Mouse (Mus musculus) CD8-positive naive resting alpha-beta T cell, adult 2 months (primary cell): ENCODE data around the gene Arl2bp.

Experiments
- DNase-seq, 2 experiments: peaks; one replicate each; pipeline ENCODE4 v3.0.0; 2022; ENCODE audit warnings: low read depth in 2 of 2, low spot score in 2 of 2

Gene Arl2bp

GRCm38 (mm10) chr8:94666456-94667308, at the start of gene Arl2bp:
Gene Arl2bp, plus strand, starts transcription at chr8:94666600.
- peak; percentile 86 to 92 for DNase-seq

DNA sequence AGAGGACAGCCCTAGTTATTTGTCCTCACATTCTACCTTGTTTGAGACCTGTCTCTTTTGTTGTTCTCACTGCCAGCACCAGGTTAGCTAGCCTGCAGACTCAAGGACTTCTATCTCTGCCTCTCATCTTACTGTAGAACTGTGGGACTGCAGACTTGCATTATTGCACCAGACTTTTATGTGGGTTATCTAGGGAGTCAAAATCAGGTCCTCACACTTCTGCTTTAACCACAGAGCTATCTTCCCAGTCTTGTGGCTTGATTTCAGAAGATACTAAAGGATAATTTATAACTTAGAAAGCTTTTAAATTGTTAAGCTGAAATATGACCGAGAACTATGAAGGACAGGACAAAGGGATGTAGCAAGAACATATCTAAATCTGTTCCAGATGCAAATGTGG, 41.5 kb upstream of the Arl2bp start:
- DNase-seq: no peak

DNA sequence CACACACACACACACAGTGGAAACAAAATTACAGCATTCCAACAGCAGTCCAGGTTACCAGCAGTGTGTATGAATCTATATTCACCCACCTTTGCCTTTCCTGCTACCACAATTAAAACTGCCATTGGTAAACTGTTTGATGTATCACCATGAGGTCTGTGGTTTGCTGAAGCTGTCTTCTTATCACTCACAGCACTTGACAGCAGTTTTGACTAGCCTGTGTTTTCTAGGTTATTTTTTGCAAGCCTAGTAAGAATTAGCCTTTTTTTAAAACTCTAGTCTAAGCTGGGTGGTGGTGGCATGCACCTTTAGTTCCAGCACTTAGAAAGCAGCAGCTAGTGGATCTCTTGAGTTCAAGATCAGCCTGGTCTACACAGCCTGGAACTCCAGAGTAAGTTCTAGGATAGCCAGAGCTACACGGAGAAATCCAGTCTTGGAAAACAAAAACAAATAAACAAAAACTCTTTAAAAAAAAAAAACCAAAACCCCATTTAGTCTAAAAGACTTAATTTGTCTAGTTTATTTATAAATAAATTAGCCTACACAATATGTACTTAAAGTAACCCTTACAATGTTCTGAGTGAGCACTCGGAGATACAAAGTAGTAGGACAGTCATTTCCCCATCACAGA, 32.7 kb upstream of the Arl2bp start:
- peak in 1 of 2 experiments; percentile 7 for DNase-seq

DNA sequence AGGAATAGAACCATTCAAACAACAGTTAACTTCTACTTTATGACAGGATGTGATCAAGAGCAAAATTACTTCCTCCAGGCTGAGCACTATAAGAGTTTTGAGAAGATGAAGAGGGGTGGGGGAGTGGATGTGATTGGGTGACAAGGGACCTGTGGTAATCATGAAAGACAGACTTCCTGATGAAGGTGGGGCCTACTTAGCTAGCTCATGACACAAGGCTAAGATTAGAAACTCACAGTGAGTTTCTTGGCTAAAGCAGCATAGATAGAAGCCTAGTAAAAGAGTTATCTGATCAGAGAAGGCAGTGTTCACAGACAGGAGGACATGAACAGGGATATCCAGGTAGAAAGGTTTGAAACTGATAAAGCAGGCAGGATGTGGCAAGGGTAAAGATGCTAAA, 32.2 kb upstream of the Arl2bp start:
- peak; percentile 51 to 60 for DNase-seq

DNA sequence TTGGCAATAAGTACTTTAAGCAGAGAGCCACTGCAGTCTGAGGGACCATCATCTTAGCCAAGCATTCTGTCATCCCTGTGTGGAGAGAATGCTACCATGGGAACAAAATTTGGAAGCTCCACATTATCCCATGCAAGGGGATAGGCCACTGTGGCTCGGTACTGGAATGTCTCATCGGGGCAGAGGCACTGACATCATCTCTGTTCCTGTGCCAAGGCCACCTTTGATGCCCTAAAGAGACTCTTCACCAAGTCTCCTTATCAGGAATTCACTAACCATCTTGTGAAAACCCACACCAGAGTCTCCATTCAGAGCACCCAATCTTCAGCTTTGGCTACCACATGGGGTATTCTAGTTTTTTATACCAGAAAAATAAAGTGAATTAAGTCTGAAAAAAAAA, 25.2 kb upstream of the Arl2bp start:
- no peak for DNase-seq

DNA sequence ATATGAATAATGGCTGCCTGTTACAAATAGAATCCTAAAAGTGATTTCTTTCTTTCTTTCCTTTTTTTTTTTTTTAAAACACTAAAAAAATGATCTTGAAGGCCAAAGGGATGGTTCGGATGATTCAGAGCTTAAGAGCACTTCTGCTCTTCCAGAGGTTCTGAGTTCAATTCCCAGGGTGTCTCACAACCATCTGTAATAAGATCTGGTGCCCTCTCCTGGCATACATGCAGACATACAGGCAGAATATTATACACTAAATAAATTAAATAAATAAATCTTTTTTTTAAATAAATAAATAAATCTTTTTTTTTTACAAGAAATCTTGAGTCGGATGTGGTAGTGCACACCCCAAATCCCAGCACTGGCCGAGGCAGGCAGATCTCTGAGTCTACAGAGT, 24.5 kb upstream of the Arl2bp start:
- DNase-seq: no peak

DNA sequence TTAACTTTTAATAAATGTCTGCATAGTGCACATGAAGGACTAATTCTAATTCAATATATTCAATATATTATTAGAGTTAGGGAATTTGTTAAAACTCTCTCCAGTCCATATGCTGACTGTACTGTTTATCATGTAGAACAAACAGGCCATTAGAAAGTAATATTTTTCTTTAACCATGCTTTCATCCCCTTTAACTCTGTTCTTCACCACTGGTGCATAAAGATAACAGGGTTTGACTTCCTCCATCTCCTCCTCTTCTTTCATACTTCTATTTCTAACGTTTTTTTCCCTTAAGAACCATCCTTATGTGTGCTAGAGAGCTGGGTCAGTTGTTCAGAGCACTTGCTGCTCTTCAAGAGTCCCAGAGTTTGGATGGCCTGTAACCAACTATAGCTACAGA, 21.2 kb upstream of the Arl2bp start:
- no peak for DNase-seq

- DNase-seq: no peak
Observed at GRCm38 (mm10) chr8:94646165-94646564, 20.2 kb upstream of the Arl2bp start.

GRCm38 (mm10) chr8:94649496-94649895, 16.9 kb upstream of the Arl2bp start:
- DNase-seq: no peak

DNA sequence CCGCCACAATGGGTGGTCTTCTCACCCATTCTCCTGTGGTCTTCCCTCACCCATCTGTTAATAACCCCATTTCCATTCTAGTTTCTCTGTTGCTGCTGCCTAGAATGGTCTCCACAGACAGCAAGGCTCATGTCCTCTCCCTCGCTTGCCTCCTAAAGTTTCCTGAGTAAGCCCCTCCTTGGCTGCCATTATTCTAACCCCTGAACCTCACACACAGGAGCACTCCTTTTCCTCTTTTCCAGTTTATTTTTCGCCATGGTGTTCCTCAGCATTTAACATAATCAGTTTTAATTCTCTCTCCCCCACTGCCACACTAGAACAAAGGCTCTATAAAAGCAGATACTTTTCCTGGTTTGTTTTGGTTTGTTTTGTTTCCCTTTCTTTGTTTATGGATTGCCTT, 13.4 kb upstream of the Arl2bp start:
- no peak for DNase-seq

DNA sequence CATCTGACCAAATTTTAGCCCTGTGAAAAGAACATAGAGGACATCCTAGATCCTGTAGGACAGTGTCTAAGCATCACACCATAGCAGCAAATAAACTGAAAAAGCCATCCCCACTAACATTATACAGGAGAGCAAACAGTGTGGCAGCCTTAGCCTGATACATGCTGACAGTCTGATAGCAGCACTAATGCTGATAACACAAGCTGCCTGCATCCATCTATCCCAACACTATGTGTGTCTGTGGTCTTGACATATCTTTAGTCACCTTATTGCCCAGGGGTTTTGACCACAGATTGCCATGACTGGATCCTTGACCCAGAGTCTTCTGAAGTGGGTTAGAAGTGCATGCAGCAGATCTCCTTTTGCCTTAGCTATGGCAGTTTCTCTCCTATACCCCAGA, 11.4 kb upstream of the Arl2bp start:
- DNase-seq: no peak

GRCm38 (mm10) chr8:94658031-94658430, 8.4 kb upstream of the Arl2bp start:
- no peak for DNase-seq

DNA sequence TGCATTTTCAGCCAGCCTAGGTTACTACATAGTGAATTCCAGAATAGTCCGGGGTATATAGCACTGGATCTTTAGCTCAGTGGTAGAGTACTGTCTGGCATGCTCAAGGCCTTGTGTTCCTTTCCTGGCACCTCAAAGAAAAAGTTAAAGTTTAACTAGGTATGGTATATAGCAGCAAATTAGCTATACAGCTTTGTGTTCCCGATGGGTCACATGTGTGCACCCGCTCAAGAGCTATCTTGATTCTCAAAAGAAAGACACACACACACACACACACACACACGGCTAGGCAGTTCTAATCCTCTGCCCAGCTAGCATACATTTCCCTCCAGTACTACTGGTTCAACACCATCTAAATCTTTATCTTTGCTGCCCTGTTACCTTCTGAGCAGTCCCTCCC, 6.0 kb upstream of the Arl2bp start:
- no peak for DNase-seq

- no peak for DNase-seq
Observed at GRCm38 (mm10) chr8:94664722-94665121, 1.7 kb upstream of the Arl2bp start.

DNA sequence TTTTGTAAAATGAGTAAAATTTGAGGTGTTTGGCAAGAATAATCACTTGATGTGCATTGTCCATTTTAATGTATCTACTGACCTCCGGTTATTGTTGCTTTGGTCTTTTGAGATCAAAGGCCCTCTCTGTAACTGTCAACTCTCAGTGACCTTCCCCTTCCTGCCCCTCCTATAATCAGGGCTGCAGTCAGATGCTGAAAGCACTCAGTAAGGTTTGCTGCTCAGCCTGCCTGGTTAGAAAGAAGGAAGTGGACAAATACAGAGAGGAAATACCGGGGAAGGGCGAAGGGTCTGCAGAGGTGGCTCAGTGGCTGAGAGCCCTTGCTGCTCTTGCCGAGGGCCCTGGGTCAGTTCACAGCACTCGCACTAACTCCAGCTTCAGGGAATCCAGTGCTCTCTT, 8.0 kb downstream of the Arl2bp start:
- DNase-seq: no peak

DNA sequence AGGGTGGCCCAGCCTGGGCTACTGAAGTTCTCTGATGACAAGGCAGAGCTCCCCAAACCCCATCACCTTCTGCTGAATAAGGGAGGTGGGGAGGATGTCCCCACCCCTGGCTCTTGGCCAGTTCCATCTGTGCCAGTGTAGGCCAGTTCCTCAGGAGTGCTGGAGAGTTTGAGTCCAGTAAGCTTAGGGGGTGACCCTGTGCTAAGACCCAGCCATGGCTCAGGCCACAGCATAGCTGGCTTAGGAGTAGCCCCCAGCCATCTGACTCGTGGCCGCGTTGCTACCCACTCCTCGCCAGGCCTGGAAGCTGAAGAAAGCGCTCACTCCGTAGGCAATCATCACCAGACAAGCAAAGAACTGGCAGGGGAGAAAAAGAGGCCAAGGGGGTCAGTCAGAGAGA, 9.5 kb downstream of the Arl2bp start:
- no peak for DNase-seq

DNA sequence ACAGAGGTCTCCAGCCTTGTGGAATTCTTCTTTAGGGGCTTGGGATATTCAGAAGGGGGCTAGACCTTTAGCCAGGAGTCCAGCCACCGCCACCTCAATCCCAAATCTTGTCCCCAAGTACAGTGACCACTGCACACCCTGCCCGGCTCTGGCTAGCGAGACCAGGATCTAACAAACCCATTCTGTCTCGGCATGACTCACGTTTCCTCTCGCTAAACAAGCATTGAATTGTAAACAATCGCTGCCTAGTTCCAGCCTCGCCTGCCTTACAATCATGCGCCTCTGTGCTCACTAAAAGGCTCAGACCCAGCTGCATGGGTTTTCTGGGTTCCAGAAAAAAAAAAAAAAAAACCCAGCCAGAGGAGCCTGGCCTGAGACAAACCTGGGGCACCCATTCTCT, 12.2 kb downstream of the Arl2bp start:
- no peak for DNase-seq

DNA sequence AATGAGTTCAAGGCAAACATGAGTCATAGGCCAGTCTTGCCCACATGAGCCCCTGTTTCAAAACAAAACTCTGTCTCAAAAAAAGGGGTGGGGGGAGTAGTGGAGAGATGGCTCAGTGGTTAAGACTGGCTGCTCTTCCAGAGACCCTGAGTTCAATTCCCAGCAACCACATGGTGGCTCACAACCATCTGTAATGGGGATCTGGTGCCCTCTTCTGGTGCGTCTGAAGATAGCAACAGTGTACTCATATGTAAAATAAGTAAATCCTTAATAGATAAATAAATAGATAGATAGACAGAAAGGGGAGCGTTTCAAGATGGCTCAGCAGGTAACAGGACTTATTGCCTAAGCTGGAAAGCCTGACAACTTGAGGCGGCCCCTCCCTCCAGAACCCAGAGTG, 14.0 kb downstream of the Arl2bp start:
- DNase-seq: no peak

GRCm38 (mm10) chr8:94682732-94683524, 16.5 kb downstream of the Arl2bp start:
- no peak for DNase-seq

DNA sequence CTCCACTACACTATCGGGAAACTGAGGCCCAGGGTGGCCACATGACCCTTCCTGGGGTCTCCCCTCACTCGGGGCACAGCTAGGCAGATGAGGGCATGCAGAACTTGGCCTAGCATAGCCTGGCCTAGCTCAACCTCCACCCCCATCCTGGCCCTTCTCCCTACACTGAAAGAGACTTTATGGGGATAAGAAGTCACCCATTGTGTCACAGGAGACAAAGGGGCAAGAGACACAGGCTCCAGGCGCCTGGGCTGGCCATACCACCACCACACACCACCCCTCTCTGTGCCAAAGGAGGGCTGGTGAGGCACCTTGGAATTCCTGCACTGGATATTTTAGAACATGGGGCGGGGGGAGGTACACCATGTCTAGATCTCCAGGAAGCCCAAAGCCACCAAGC, 17.9 kb downstream of the Arl2bp start:
- DNase-seq: no peak

DNA sequence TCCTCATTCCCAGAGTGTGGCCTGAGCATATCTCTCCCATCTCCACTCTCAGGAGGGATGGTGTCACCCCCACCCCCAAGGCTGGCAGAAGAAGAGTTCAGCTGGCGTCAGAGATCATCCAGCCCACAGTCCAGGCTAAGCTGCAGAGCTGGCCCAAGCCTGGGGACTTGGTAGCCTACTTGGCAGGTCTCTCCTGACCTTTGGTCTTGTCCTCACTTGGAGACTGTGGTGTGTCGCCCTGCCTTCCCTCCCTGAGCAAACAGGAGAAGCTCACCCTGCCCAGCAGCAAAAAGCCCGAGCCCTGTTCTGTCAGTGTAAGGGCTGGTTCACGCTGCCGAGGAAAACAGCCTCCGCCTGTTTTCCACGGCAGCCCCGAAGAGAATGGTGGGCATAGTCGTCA, 19.6 kb downstream of the Arl2bp start:
- no peak for DNase-seq

DNA sequence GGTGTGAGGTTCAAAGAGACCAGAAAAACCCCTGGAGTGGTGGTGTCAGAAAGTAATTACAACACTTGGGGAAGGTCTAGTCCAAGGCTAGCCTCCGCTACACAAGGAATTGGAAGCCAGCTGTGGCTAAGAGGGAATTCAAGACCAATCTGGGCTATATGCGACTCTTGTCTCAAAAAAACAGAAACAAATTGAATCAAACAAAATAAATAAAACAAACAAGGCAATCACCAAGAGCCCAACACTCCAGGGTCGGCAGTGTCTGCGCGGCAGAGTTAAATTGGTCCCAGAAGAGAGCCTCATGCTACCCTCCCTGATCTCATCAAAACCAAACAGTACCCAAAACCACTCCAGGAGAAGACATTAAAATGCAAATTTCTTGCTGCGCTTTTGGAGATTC, 28.3 kb downstream of the Arl2bp start:
- DNase-seq: no peak
